Mouse (Mus musculus): ENCODE measurements at regions not wholly inside any gene's neighbourhood (a gene's known extent, or its start where the extent isn't known, plus 50 kb on each side); places are given as distances from the start of the nearest gene placed in this dataset.

GRCm38 (mm10) chr14:28773068-28773467, 244.9 kb upstream of the Lrtm1 start:
- no peak for DNase-seq (ENCODE audit: low spot score)

GRCm38 (mm10) chr14:28775686-28776085, 242.3 kb upstream of the Lrtm1 start:
- no peak for DNase-seq (ENCODE audit: low spot score)

DNA sequence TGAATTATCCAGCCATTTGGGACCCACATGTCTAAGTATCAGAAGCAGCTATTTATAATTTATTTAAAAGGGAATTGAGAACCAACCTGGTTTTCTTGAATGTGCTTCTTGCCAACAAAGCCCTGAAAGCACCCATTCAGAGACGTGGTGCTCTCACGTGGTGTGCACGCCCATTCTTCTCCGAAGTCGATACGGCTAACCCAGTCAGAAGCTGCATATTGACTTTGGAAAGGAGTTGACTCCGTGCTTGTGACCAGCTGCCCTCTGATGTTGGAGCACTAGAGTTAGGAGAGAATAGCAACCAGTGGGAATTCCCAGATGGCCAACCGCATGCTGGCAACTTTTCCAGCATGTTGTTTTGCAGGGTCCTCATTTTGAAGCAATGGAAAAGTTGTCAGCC, 240.2 kb upstream of the Lrtm1 start:
- no peak for DNase-seq (ENCODE audit: low spot score)

GRCm38 (mm10) chr14:28781660-28782059, 236.3 kb upstream of the Lrtm1 start:
- DNase-seq (ENCODE audit: low spot score): no peak

DNA sequence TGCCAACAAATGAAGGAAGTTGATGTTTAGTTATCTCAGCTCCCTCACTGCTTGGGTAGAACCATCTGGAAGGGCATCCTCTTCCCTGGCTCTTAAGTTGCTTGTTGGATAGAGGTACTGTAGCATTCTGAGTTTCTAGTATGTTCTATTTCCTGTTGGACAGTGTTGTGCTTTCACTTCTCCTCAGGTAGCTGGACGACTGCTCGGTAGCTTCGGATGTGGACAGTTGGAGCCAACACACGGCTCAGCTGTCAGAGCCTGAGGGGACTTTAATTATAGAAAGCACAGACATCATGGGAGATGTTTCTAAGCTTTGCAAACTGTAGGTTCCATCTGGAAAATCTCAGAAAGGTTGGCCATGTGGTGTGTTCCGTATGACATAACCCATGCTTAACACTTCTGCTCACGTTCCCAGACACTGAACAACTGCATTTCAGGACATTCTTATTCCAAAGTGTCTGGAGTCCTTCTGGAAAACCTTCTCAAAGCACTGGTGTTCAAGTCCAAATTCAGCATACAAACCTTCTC, 233.8 kb upstream of the Lrtm1 start:
- DNase-seq (ENCODE audit: low spot score): no peak

GRCm38 (mm10) chr14:28798290-28798689, 219.7 kb upstream of the Lrtm1 start:
- DNase-seq (ENCODE audit: low spot score): peak; percentile 80

DNA sequence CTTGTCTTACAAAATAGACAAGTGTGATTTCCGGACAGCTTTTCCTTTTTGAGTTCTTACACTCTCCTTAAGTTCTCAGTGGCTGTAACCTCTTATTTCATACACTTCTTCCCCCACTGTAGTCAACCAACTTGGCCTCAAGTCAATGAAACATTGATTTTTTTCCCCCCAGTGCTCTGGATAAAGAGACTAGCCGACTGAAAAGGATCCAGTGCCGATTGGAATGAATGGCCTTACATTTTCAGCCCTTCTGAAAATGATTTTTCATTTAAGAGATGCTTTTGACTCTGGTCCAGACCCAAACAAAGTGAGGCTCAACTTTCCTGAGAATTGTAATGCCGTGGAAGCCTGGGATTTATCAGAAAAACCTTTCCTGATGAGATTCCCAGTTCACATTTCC, 216.3 kb upstream of the Lrtm1 start:
- no peak for DNase-seq (ENCODE audit: low spot score)

DNA sequence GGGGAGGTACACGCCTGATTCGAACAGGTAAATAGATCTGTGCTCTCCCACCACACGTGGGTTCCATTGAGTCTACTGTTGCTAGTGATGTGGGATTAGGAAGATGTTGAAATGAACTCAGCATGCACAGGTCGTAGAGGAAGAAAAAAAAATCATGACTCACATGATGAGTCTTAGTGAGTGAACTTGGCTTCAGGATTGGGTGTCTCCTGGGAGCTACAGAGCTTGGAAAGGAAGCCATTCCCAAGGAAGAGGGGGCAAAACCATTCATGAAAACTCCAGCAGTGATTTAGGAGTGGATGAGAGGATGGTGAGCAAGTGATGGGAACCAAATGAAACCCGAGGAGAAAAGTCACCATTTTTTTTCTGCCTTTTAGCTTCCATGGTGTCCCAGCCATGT, 215.9 kb upstream of the Lrtm1 start:
- DNase-seq (ENCODE audit: low spot score): no peak

DNA sequence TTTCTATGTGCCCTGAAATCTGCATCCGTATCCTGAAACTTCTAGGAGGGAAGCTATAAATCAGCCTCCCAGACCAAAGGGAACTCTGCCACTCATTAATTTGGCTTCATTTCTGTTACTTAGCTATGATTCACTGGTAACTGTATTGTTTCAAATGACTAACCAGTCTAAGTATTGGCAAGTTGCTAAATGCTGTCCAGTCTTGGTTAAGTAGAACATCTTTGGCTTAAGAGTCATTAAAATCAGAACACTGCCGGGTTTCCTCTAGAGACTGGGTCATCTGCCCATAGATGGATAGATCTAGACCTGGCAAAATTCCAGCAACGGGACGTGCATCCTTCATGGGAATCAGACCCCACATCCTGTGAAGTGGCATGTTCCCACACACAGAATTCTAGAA, 209.9 kb upstream of the Lrtm1 start:
- DNase-seq (ENCODE audit: low spot score): no peak

- DNase-seq (ENCODE audit: low spot score): peak; percentile 19
These were observed 208.7 kb upstream of the Lrtm1 start for GRCm38 (mm10) chr14:28809355-28809754.

- no peak for DNase-seq (ENCODE audit: low spot score)
These were observed 197.0 kb upstream of the Lrtm1 start for GRCm38 (mm10) chr14:28820970-28821369.

DNA sequence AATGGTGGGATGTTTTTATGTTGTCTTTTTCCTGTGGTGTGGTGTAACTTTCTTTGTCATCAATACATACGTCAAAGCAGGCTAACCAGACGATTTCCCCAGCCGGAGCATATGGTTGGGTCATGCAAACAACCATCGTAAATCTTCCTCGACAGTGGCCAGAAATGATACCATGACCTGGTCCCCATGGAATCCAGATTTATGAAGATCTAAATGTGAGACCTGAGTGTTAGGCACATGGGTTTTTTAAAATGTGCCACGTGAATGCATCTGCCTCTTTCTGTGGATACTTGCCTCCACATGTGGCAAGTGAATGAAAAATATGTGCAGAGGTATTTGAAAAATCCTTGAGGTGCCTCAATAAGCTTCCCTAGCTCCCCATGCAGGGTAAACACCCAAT, 190.8 kb upstream of the Lrtm1 start:
- peak; percentile 61 for DNase-seq (ENCODE audit: low spot score)

GRCm38 (mm10) chr14:28837117-28837516, 180.9 kb upstream of the Lrtm1 start:
- DNase-seq (ENCODE audit: low spot score): no peak

- no peak for DNase-seq (ENCODE audit: low spot score)
These were observed 169.0 kb upstream of the Lrtm1 start for GRCm38 (mm10) chr14:28848831-28849590.

All from embryo, embryonic 10.5 days (tissue).